Mouse (Mus musculus): ENCODE measurements at regions not wholly inside any gene's neighbourhood (a gene's known extent, or its start where the extent isn't known, plus 50 kb on each side); places are given as distances from the start of the nearest gene placed in this dataset.
"Not testable (repeated sequence)": the region's sequence is repeated elsewhere in the genome, so short reads cannot be mapped to it uniquely, and the experiment has no call there.

GRCm38 (mm10) chr6:143449071-143449470, 282.1 kb downstream of the Etnk1 start:
- Histone ChIP-seq H3K79me2 (ENCODE audit: control insufficient read depth, insufficient read depth) (no peaks in the 10 kb centered on the region), H3ac (ENCODE audit: control insufficient read depth, insufficient read length) (no peak overlapping the region), H3K4me2 (ENCODE audit: low read depth) (no peak overlapping the region), H3K27me3 (ENCODE audit: control insufficient read depth, insufficient read depth, insufficient read length) (no peaks in the 10 kb centered on the region), H3K36me3 (ENCODE audit: control insufficient read depth, insufficient read depth) (no peaks in the 10 kb centered on the region), H3K4me3 (no peak overlapping the region)
- TF ChIP-seq TCF3 (IDR thresholded peaks at IDR 0.05; ENCODE audit: insufficient read length, low read depth) (no peak), USF1 (IDR thresholded peaks at IDR 0.05; ENCODE audit: low read depth) (no peak), REST (IDR thresholded peaks at IDR 0.05; ENCODE audit: insufficient read depth, insufficient read length) (no peak), E2F4 (IDR thresholded peaks at IDR 0.05; ENCODE audit: insufficient read depth) (no peak), POLR2A (IDR thresholded peaks at IDR 0.05; ENCODE audit: insufficient read length, low read depth) (no peak), CEBPB (IDR thresholded peaks at IDR 0.05; ENCODE audit: insufficient read depth, poor library complexity, severe bottlenecking) (no peak), TCF12 (IDR thresholded peaks at IDR 0.05; ENCODE audit: insufficient read depth, poor library complexity, severe bottlenecking) (no peak), SRF (IDR thresholded peaks at IDR 0.05; ENCODE audit: control insufficient read depth, insufficient read length, low read depth) (no peak), MYOD1 (IDR thresholded peaks at IDR 0.05; ENCODE audit: control insufficient read depth in 1 of 3, insufficient read length in 2 of 3, low read depth in 2 of 3) (no peak), MYOG (IDR thresholded peaks at IDR 0.05; ENCODE audit: control insufficient read depth in 1 of 3, insufficient read depth in 1 of 3, insufficient read length in 2 of 3, low read depth in 2 of 3) (no peak), MAX (IDR thresholded peaks at IDR 0.05; ENCODE audit: low read depth) (no peak), POLR2AphosphoS2 (IDR thresholded peaks at IDR 0.05; ENCODE audit: insufficient read length, low read depth) (no peak)

DNA sequence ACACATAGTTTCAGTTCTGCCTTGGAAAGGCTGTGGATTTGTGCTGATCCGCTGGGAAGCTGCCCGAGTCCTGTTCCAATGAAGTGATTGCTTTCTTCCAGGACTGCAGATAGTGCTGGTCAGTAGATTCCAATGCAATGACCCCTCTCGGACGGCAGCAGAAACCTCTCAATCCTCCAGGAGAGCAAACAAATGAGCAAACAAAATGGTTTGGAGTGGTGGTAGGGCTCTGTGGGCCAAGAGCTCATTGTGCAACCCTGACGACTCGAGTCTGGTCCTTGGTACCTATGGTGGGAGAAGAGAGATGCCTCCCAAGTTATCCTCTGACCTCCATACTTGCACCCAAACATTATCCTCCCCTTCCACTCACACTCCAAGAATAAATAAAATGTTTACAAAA, 284.8 kb downstream of the Etnk1 start:
- Histone ChIP-seq H3K4me2 (ENCODE audit: low read depth) (no peak overlapping the region), H3K79me2 (ENCODE audit: control insufficient read depth, insufficient read depth) (no peaks in the 10 kb centered on the region), H3K36me3 (ENCODE audit: control insufficient read depth, insufficient read depth) (no peaks in the 10 kb centered on the region), H3K4me3 (no peak overlapping the region), H3K27me3 (ENCODE audit: control insufficient read depth, insufficient read depth, insufficient read length) (no peaks in the 10 kb centered on the region), H3ac (ENCODE audit: control insufficient read depth, insufficient read length) (no peak overlapping the region)
- TF ChIP-seq POLR2A (IDR thresholded peaks at IDR 0.05; ENCODE audit: insufficient read length, low read depth) (no peak), MYOD1 (IDR thresholded peaks at IDR 0.05; ENCODE audit: control insufficient read depth in 1 of 3, insufficient read length in 2 of 3, low read depth in 2 of 3) (no peak), TCF12 (IDR thresholded peaks at IDR 0.05; ENCODE audit: insufficient read depth, poor library complexity, severe bottlenecking) (no peak), REST (IDR thresholded peaks at IDR 0.05; ENCODE audit: insufficient read depth, insufficient read length) (no peak), MYOG (IDR thresholded peaks at IDR 0.05; ENCODE audit: control insufficient read depth in 1 of 3, insufficient read depth in 1 of 3, insufficient read length in 2 of 3, low read depth in 2 of 3) (no peak), USF1 (IDR thresholded peaks at IDR 0.05; ENCODE audit: low read depth) (no peak), SRF (IDR thresholded peaks at IDR 0.05; ENCODE audit: control insufficient read depth, insufficient read length, low read depth) (no peak), CEBPB (IDR thresholded peaks at IDR 0.05; ENCODE audit: insufficient read depth, poor library complexity, severe bottlenecking) (no peak), MAX (IDR thresholded peaks at IDR 0.05; ENCODE audit: low read depth) (no peak), TCF3 (IDR thresholded peaks at IDR 0.05; ENCODE audit: insufficient read length, low read depth) (no peak), POLR2AphosphoS2 (IDR thresholded peaks at IDR 0.05; ENCODE audit: insufficient read length, low read depth) (no peak), E2F4 (IDR thresholded peaks at IDR 0.05; ENCODE audit: insufficient read depth) (no peak)

- Histone ChIP-seq H3K4me3 (no peak overlapping the region), H3K79me2 (ENCODE audit: control insufficient read depth, insufficient read depth) (no peaks in the 10 kb centered on the region), H3K27me3 (ENCODE audit: control insufficient read depth, insufficient read depth, insufficient read length) (no peaks in the 10 kb centered on the region), H3K36me3 (ENCODE audit: control insufficient read depth, insufficient read depth) (no peaks in the 10 kb centered on the region), H3ac (ENCODE audit: control insufficient read depth, insufficient read length) (no peak overlapping the region), H3K4me2 (ENCODE audit: low read depth) (no peak overlapping the region)
- no peak for TF ChIP-seq TCF3 (IDR thresholded peaks at IDR 0.05; ENCODE audit: insufficient read length, low read depth)
- TF ChIP-seq SRF (IDR thresholded peaks at IDR 0.05; ENCODE audit: control insufficient read depth, insufficient read length, low read depth) = no peak
- no peak for TF ChIP-seq MAX (IDR thresholded peaks at IDR 0.05; ENCODE audit: low read depth)
- TF ChIP-seq MYOG (IDR thresholded peaks at IDR 0.05; ENCODE audit: control insufficient read depth in 1 of 3, insufficient read depth in 1 of 3, insufficient read length in 2 of 3, low read depth in 2 of 3) = no peak
- TF ChIP-seq USF1 (IDR thresholded peaks at IDR 0.05; ENCODE audit: low read depth) = no peak
- TF ChIP-seq TCF12 (IDR thresholded peaks at IDR 0.05; ENCODE audit: insufficient read depth, poor library complexity, severe bottlenecking) = no peak
- no peak for TF ChIP-seq POLR2A (IDR thresholded peaks at IDR 0.05; ENCODE audit: insufficient read length, low read depth)
- no peak for TF ChIP-seq REST (IDR thresholded peaks at IDR 0.05; ENCODE audit: insufficient read depth, insufficient read length)
- TF ChIP-seq E2F4 (IDR thresholded peaks at IDR 0.05; ENCODE audit: insufficient read depth) = no peak
- TF ChIP-seq MYOD1 (IDR thresholded peaks at IDR 0.05; ENCODE audit: control insufficient read depth in 1 of 3, insufficient read length in 2 of 3, low read depth in 2 of 3) = no peak
- TF ChIP-seq CEBPB (IDR thresholded peaks at IDR 0.05; ENCODE audit: insufficient read depth, poor library complexity, severe bottlenecking) = no peak
- no peak for TF ChIP-seq POLR2AphosphoS2 (IDR thresholded peaks at IDR 0.05; ENCODE audit: insufficient read length, low read depth)
These were observed 287.7 kb downstream of the Etnk1 start for GRCm38 (mm10) chr6:143454695-143455218.

- Histone ChIP-seq H3K36me3 (ENCODE audit: control insufficient read depth, insufficient read depth) (no peaks in the 10 kb centered on the region), H3K27me3 (ENCODE audit: control insufficient read depth, insufficient read depth, insufficient read length) (no peaks in the 10 kb centered on the region), H3K4me3 (no peak overlapping the region), H3ac (ENCODE audit: control insufficient read depth, insufficient read length) (no peak overlapping the region), H3K4me2 (ENCODE audit: low read depth) (no peak overlapping the region), H3K79me2 (ENCODE audit: control insufficient read depth, insufficient read depth) (no peaks in the 10 kb centered on the region)
- no peak for TF ChIP-seq USF1 (IDR thresholded peaks at IDR 0.05; ENCODE audit: low read depth)
- TF ChIP-seq MYOD1 (IDR thresholded peaks at IDR 0.05; ENCODE audit: control insufficient read depth in 1 of 3, insufficient read length in 2 of 3, low read depth in 2 of 3) = no peak
- no peak for TF ChIP-seq POLR2A (IDR thresholded peaks at IDR 0.05; ENCODE audit: insufficient read length, low read depth)
- TF ChIP-seq CEBPB (IDR thresholded peaks at IDR 0.05; ENCODE audit: insufficient read depth, poor library complexity, severe bottlenecking) = no peak
- TF ChIP-seq SRF (IDR thresholded peaks at IDR 0.05; ENCODE audit: control insufficient read depth, insufficient read length, low read depth) = no peak
- TF ChIP-seq TCF3 (IDR thresholded peaks at IDR 0.05; ENCODE audit: insufficient read length, low read depth) = no peak
- no peak for TF ChIP-seq POLR2AphosphoS2 (IDR thresholded peaks at IDR 0.05; ENCODE audit: insufficient read length, low read depth)
- TF ChIP-seq REST (IDR thresholded peaks at IDR 0.05; ENCODE audit: insufficient read depth, insufficient read length) = no peak
- no peak for TF ChIP-seq TCF12 (IDR thresholded peaks at IDR 0.05; ENCODE audit: insufficient read depth, poor library complexity, severe bottlenecking)
- no peak for TF ChIP-seq MYOG (IDR thresholded peaks at IDR 0.05; ENCODE audit: control insufficient read depth in 1 of 3, insufficient read depth in 1 of 3, insufficient read length in 2 of 3, low read depth in 2 of 3)
- TF ChIP-seq MAX (IDR thresholded peaks at IDR 0.05; ENCODE audit: low read depth) = no peak
- no peak for TF ChIP-seq E2F4 (IDR thresholded peaks at IDR 0.05; ENCODE audit: insufficient read depth)
These were observed 298.0 kb downstream of the Etnk1 start for GRCm38 (mm10) chr6:143464907-143465537.

GRCm38 (mm10) chr6:143472676-143473075, 305.7 kb downstream of the Etnk1 start:
- not testable (repeated sequence) for H3K79me2 ChIP-seq (ENCODE audit: control insufficient read depth, insufficient read depth); H3ac ChIP-seq (ENCODE audit: control insufficient read depth, insufficient read length); H3K27me3 ChIP-seq (ENCODE audit: control insufficient read depth, insufficient read depth, insufficient read length); H3K36me3 ChIP-seq (ENCODE audit: control insufficient read depth, insufficient read depth); H3K4me3 ChIP-seq; H3K4me2 ChIP-seq (ENCODE audit: low read depth)
